ENCODE assay signal across 20 mouse cellular contexts in the genomic region with DNA sequence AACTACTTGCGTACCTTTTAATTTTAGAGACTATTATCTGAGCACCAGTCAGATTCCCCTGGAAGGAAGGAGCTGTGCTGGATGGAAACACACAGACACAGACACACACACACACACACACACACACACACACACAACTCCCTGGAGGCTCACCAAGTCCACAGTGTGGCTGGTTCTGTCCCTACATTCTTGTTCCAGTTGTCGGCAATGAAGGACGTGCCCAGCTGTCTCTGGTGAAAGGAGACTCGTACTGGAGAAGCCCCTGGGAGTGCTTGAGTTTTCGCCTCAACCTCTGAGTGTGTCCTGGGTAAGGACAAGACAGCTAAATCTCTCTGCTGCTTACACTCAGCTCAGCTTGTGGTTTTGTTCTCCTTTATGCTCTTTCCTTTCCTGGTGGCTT.
"Had no signal": no experiment of that assay in that cellular context is flagged by ENCODE, and none has a peak within 500 bp of the region (broad histone marks: within the 10 kb centered on the region; RNA-seq: fewer than 3 reads in every experiment).

No protein-coding gene starts in this region.

- DNase-seq: liver, embryonic 13.5 days; liver, postnatal 0 days; lung, adult 2 months; lung, postnatal 14 days; lung, postnatal 36 days; retina, postnatal 1 day; right cerebral cortex, adult 18-20 months; right cerebral cortex, postnatal 25 days; right cerebral cortex, postnatal 4 days; thymus, adult 18-20 months; thymus, postnatal 14 days; thymus, postnatal 36 days had no signal

- H3K27ac ChIP-seq: liver, embryonic 13.5 days; liver, embryonic 15.5 days; lung, embryonic 15.5 days; macrophage; midbrain, embryonic 13.5 days; midbrain, embryonic 15.5 days; neural tube, embryonic 13.5 days; neural tube, embryonic 15.5 days had no signal

- H3K4me3 ChIP-seq: liver, embryonic 13.5 days; liver, embryonic 15.5 days; lung, embryonic 15.5 days; megakaryocyte, embryonic 14.5 days; midbrain, embryonic 13.5 days; midbrain, embryonic 15.5 days; neural tube, embryonic 13.5 days; neural tube, embryonic 15.5 days had no signal

- H3K4me1 ChIP-seq: lung, embryonic 15.5 days; megakaryocyte, embryonic 14.5 days; midbrain, embryonic 13.5 days; midbrain, embryonic 15.5 days; neural tube, embryonic 13.5 days; neural tube, embryonic 15.5 days had no signal
